In the genomic region with DNA sequence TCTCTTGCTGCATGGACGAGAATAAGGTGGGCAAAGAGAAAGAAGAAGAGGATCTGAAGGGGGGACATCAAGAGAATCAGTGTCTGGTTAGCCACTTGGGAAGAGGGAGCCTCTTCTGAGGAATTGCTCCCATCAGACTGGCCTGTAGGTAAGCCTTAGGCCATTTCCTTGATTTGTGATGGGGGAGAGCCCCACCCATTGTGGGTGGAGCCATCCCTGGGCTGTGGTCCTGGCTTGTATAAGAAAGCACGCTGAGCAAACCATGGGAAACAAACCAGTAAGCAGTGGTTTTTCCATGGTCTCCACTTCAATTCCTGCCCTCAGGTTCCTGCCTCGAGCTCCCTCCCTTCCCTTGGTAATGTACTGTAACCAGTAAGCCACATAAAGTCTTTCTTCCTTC, we compare ENCODE assay signal across 26 mouse cellular contexts. TPM values are rescaled to one million over a fixed set of nuclear protein-coding genes. Genes with fewer than 3 reads are reported as not detected.
"Had no signal": no experiment of that assay in that cellular context is flagged by ENCODE, and none has a peak within 500 bp of the region (broad histone marks: within the 10 kb centered on the region; RNA-seq: fewer than 3 reads in every experiment).

No protein-coding gene starts in this region.

- H3K9me3 ChIP-seq: embryonic facial prominence, embryonic 12.5 days; embryonic facial prominence, embryonic 15.5 days; forebrain, embryonic 13.5 days; forebrain, embryonic 15.5 days; heart, embryonic 10.5 days had no signal

- DNase-seq: cerebellum, adult 9-11 months; cerebellum, postnatal 10 days; cerebellum, postnatal 14 days; cerebellum, postnatal 36 days; embryo, embryonic 11 days; forebrain, postnatal 0 days; gastrocnemius, adult 2 months; gastrocnemius, postnatal 10 days; gastrocnemius, postnatal 14 days; gastrocnemius, postnatal 25 days; gastrocnemius, postnatal 36 days; heart, adult 11 months; heart, adult 18-20 months; heart, adult 2 months had no signal

- H3K36me3 ChIP-seq: embryonic facial prominence, embryonic 10.5 days; embryonic facial prominence, embryonic 12.5 days; embryonic facial prominence, embryonic 13.5 days; embryonic facial prominence, embryonic 15.5 days; forebrain, embryonic 10.5 days; forebrain, embryonic 12.5 days; forebrain, embryonic 15.5 days; heart, embryonic 10.5 days had no signal

- H3K4me3 ChIP-seq: embryonic facial prominence, embryonic 10.5 days; embryonic facial prominence, embryonic 12.5 days; embryonic facial prominence, embryonic 13.5 days; embryonic facial prominence, embryonic 15.5 days; erythroblast, embryonic 14.5 days; forebrain, embryonic 10.5 days; forebrain, embryonic 12.5 days; forebrain, embryonic 13.5 days; forebrain, embryonic 15.5 days; gastrocnemius, adult 2 months; heart, adult 2 months; heart, embryonic 10.5 days had no signal

- H3K9ac ChIP-seq: embryonic facial prominence, embryonic 12.5 days; embryonic facial prominence, embryonic 13.5 days; embryonic facial prominence, embryonic 15.5 days; forebrain, embryonic 12.5 days; forebrain, embryonic 13.5 days; forebrain, embryonic 15.5 days; forebrain, postnatal 0 days had no signal

- H3K27ac ChIP-seq: embryonic facial prominence, embryonic 10.5 days; embryonic facial prominence, embryonic 12.5 days; embryonic facial prominence, embryonic 13.5 days; embryonic facial prominence, embryonic 15.5 days; forebrain, embryonic 10.5 days; forebrain, embryonic 12.5 days; forebrain, embryonic 13.5 days; forebrain, embryonic 15.5 days; gastrocnemius, adult 2 months; heart, adult 2 months; heart, embryonic 10.5 days had no signal

- H3K4me1 ChIP-seq: embryonic facial prominence, embryonic 12.5 days; embryonic facial prominence, embryonic 13.5 days; embryonic facial prominence, embryonic 15.5 days; forebrain, embryonic 12.5 days; forebrain, embryonic 13.5 days; forebrain, embryonic 15.5 days had no signal

RNA-seq across cellular contexts. Expression of a gene that starts 57.7 kb away (rescaled TPM):
- total RNA-seq: common myeloid progenitor, adult 5-6 weeks; gastrocnemius, adult 2 months; gastrocnemius, postnatal 25 days; granulocyte monocyte progenitor cell, adult 5-6 weeks had no signal
